Mouse (Mus musculus) brain, embryonic 14.5 days (tissue): ENCODE data around the gene Zfp423.

Source experiments
- CTCF ChIP-seq: fragments of 200-500 bp; IDR thresholded peaks from 2 replicates; pipeline ENCODE4 v1.5.1; 2012; ENCODE audit warnings: inconsistent platforms, mild to moderate bottlenecking, moderate library complexity, borderline replicate concordance; ENCODE audit not compliant: insufficient read depth, insufficient read length; ENCODE audit errors: extremely low read depth
- POLR2A ChIP-seq: fragments of 200-500 bp; IDR thresholded peaks from 2 replicates; pipeline ENCODE4 v1.6.1; 2012; ENCODE audit warnings: mild to moderate bottlenecking, inconsistent platforms, borderline replicate concordance; ENCODE audit not compliant: poor library complexity, insufficient read depth, insufficient read length, severe bottlenecking; ENCODE audit errors: extremely low read depth

GRCm38 (mm10) chr8:87645371-87645770 is 314.0 kb downstream of the Zfp423 start:
- no peak for TF ChIP-seq CTCF
- no peak for TF ChIP-seq POLR2A
